Mouse (Mus musculus) heart, adult 2 months (tissue): ENCODE data around the gene Elfn2.

ENCODE experiments used
- CTCF ChIP-seq: fragments of 200-600 bp; IDR thresholded peaks from 2 replicates; pipeline ENCODE4 v1.8.1; 2022; ENCODE audit warnings: antibody characterized with exemption, mild to moderate bottlenecking, moderate library complexity
- EP300 ChIP-seq: fragments of 200-500 bp; IDR thresholded peaks from 2 replicates; pipeline ENCODE4 v1.6.1; 2011; ENCODE audit warnings: low read depth, low read length, control low read depth; ENCODE audit not compliant: insufficient read depth
- POLR2A ChIP-seq: fragments of 200-500 bp; IDR thresholded peaks from 2 replicates; pipeline ENCODE4 v1.6.1; 2011; ENCODE audit warnings: mild to moderate bottlenecking, low read depth, low read length, control low read depth; ENCODE audit not compliant: insufficient read depth

DNA sequence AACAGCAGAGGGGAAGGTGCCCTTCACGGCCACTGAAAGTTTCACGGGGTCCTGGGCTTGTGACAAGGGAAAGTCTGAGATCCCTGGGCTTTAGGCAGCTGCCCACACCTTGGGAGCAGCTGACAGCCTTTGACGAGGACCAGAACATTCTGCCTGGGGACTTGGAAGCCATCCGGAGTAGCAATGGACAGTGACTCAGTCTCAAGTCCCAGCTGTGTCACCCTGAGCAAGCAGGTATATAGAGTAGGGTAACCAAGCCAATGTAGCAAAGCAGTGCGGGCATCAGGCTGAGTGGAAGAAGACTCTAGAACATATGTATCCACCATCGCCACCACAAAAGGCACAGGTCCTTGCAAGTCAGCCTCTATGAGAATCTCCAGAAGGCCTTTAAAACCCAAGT lies 18.6 kb upstream of the Elfn2 start:
- TF ChIP-seq CTCF (no peak), POLR2A (no peak), EP300 (no peak)
